Mouse (Mus musculus): ENCODE measurements around the gene Usp20.

Gene Usp20

GRCm38 (mm10) chr2:31040043-31040442 lies 58.0 kb downstream of the Usp20 start:
- no peak for DNase-seq (ENCODE audit: low spot score in 2 of 2)

GRCm38 (mm10) chr2:31040487-31040886 lies 58.4 kb downstream of the Usp20 start:
- no peak for DNase-seq (ENCODE audit: low spot score in 2 of 2)

GRCm38 (mm10) chr2:31041386-31041785 lies 59.3 kb downstream of the Usp20 start:
- DNase-seq (ENCODE audit: low spot score in 2 of 2): no peak

GRCm38 (mm10) chr2:31042881-31043280 lies 60.8 kb downstream of the Usp20 start:
- no peak for DNase-seq (ENCODE audit: low spot score in 2 of 2)

GRCm38 (mm10) chr2:31043856-31044255 lies 61.8 kb downstream of the Usp20 start:
- no peak for DNase-seq (ENCODE audit: low spot score in 2 of 2)

GRCm38 (mm10) chr2:31048037-31048436 lies 66.0 kb downstream of the Usp20 start:
- no peak for DNase-seq (ENCODE audit: low spot score in 2 of 2)

GRCm38 (mm10) chr2:31052441-31052840 lies 70.4 kb downstream of the Usp20 start:
- DNase-seq (ENCODE audit: low spot score in 2 of 2): no peak

- DNase-seq (ENCODE audit: low spot score in 2 of 2): no peak
These were observed 71.3 kb downstream of the Usp20 start for GRCm38 (mm10) chr2:31053426-31053825.

GRCm38 (mm10) chr2:31053851-31054340 lies 71.8 kb downstream of the Usp20 start:
- DNase-seq (ENCODE audit: low spot score in 2 of 2): no peak

- no peak for DNase-seq (ENCODE audit: low spot score in 2 of 2)
These were observed 74.0 kb downstream of the Usp20 start for GRCm38 (mm10) chr2:31056070-31056469.

GRCm38 (mm10) chr2:31057549-31058177 lies 75.6 kb downstream of the Usp20 start:
- no peak for DNase-seq (ENCODE audit: low spot score in 2 of 2)

GRCm38 (mm10) chr2:31058443-31058842 lies 76.4 kb downstream of the Usp20 start:
- no peak for DNase-seq (ENCODE audit: low spot score in 2 of 2)

GRCm38 (mm10) chr2:31060271-31060670 lies 78.2 kb downstream of the Usp20 start:
- no peak for DNase-seq (ENCODE audit: low spot score in 2 of 2)

GRCm38 (mm10) chr2:31060787-31061730 lies 79.0 kb downstream of the Usp20 start:
- DNase-seq (ENCODE audit: low spot score in 2 of 2): no peak

GRCm38 (mm10) chr2:31061868-31062628 lies 80.0 kb downstream of the Usp20 start:
- no peak for DNase-seq (ENCODE audit: low spot score in 2 of 2)

- no peak for DNase-seq (ENCODE audit: low spot score in 2 of 2)
These were observed 84.1 kb downstream of the Usp20 start for GRCm38 (mm10) chr2:31066019-31066789.

GRCm38 (mm10) chr2:31067059-31067595 lies 85.0 kb downstream of the Usp20 start:
- no peak for DNase-seq (ENCODE audit: low spot score in 2 of 2)

- DNase-seq (ENCODE audit: low spot score in 2 of 2): no peak
These were observed 85.7 kb downstream of the Usp20 start for GRCm38 (mm10) chr2:31067696-31068245.

GRCm38 (mm10) chr2:31068246-31069113 lies 86.4 kb downstream of the Usp20 start:
- peak in 1 of 2 experiments; percentile 33 for DNase-seq (ENCODE audit: low spot score in 2 of 2)

GRCm38 (mm10) chr2:31069114-31069445 lies 87.0 kb downstream of the Usp20 start:
- DNase-seq (ENCODE audit: low spot score in 2 of 2): no peak

All from frontal cortex, postnatal 25 days (tissue).